16 mouse cellular contexts compared by ENCODE assay signal in genomic region chr2:141582431-141582830, GRCm38 (mm10).
"Had no signal": no experiment of that assay in that cellular context is flagged by ENCODE, and none has a peak within 500 bp of the region (broad histone marks: within the 10 kb centered on the region; RNA-seq: fewer than 3 reads in every experiment).

No protein-coding gene starts in this region.

- H3K27me3 ChIP-seq: intestine, embryonic 15.5 days; limb, embryonic 13.5 days; liver, embryonic 12.5 days; liver, embryonic 15.5 days; lung, embryonic 15.5 days; megakaryocyte, embryonic 14.5 days; neural tube, embryonic 13.5 days had no signal

- H3K4me3 ChIP-seq: intestine, embryonic 15.5 days; limb, embryonic 13.5 days; liver, embryonic 12.5 days; liver, embryonic 15.5 days; lung, embryonic 15.5 days; megakaryocyte, embryonic 14.5 days; neural tube, embryonic 13.5 days had no signal

- H3K27ac ChIP-seq: intestine, embryonic 15.5 days; liver, embryonic 12.5 days; liver, embryonic 15.5 days; lung, embryonic 15.5 days; neural tube, embryonic 13.5 days had no signal

- ATAC-seq: hindbrain, embryonic 16.5 days; intestine, embryonic 15.5 days; liver, embryonic 12.5 days had no signal

- H3K4me1 ChIP-seq: intestine, embryonic 15.5 days; liver, embryonic 12.5 days; liver, embryonic 15.5 days; lung, embryonic 15.5 days; megakaryocyte, embryonic 14.5 days had no signal

- H3K36me3 ChIP-seq: intestine, embryonic 15.5 days; limb, embryonic 13.5 days; liver, embryonic 12.5 days; liver, embryonic 15.5 days; lung, embryonic 15.5 days; neural tube, embryonic 13.5 days had no signal

- H3K4me2 ChIP-seq: intestine, embryonic 15.5 days; limb, embryonic 13.5 days; liver, embryonic 12.5 days; liver, embryonic 15.5 days; lung, embryonic 15.5 days; neural tube, embryonic 13.5 days had no signal

- H3K9me3 ChIP-seq: intestine, embryonic 15.5 days; limb, embryonic 13.5 days; liver, embryonic 12.5 days; liver, embryonic 15.5 days; lung, embryonic 15.5 days; megakaryocyte, embryonic 14.5 days; neural tube, embryonic 13.5 days had no signal

- H3K9ac ChIP-seq: intestine, embryonic 15.5 days; limb, embryonic 13.5 days; liver, embryonic 12.5 days; liver, embryonic 15.5 days; lung, embryonic 15.5 days; neural tube, embryonic 13.5 days had no signal

- DNase-seq: kidney, adult 11 months; kidney, adult 9 months; kidney, postnatal 10 days; lung, adult 18-20 months; lung, postnatal 10 days; lung, postnatal 36 days; thymus, adult 18-20 months; thymus, postnatal 4 days had no signal
